Mouse (Mus musculus) left cerebral cortex, adult 18-20 months (tissue): ENCODE measurements around the gene Srp14. TPM values are rescaled to one million over a fixed set of nuclear protein-coding genes. Genes with fewer than 3 reads are reported as not detected.

Experiments
- DNase-seq, 2 experiments: peaks; one replicate each; pipeline ENCODE4 v3.0.0; 2021 to 2022; ENCODE audit warnings: low spot score in 2 of 2, mixed read lengths in 1 of 2
- total RNA-seq, 2 experiments: library from RNA; stranded (reverse); gene quantifications; 2 replicates each; pipeline ENCODE4 v1.2.3; 2021

Srp14 gene
- total RNA-seq, 2 experiments from 2014 or later = 160 to 170 TPM

GRCm38 (mm10) chr2:118445696-118446674 lies 33.5 kb downstream of the Srp14 start:
- DNase-seq = no peak

GRCm38 (mm10) chr2:118442723-118443122 lies 36.8 kb downstream of the Srp14 start:
- no peak for DNase-seq

GRCm38 (mm10) chr2:118442172-118442571 lies 37.3 kb downstream of the Srp14 start:
- DNase-seq = no peak

- DNase-seq = peak in 1 of 2 experiments; percentile 25
These were observed 47.9 kb downstream of the Srp14 start for GRCm38 (mm10) chr2:118431589-118431988.

- no peak for DNase-seq
These were observed 48.9 kb downstream of the Srp14 start for GRCm38 (mm10) chr2:118430630-118431029.

- no peak for DNase-seq
These were observed 50.2 kb downstream of the Srp14 start for GRCm38 (mm10) chr2:118429297-118429696.

- DNase-seq = no peak
These were observed 51.2 kb downstream of the Srp14 start for GRCm38 (mm10) chr2:118428296-118428695.

Other genes with a start within 250 kb of the Srp14 start
- gene Fsip1, start 222.7 kb downstream of the Srp14 start, total RNA-seq = under 1 TPM; 0.40 to 0.65 TPM
- 10 to 100 TPM in 1 of 2 experiments, 1 to 10 TPM in 1; 9.5 to 10.0 TPM for gene Gpr176, start 106.3 kb downstream of the Srp14 start, total RNA-seq
- gene Eif2ak4, start 91.1 kb downstream of the Srp14 start, total RNA-seq = 10 to 100 TPM; 18.8 to 21.5 TPM
- 1 to 10 TPM; 1.8 TPM for gene Bmf, start 70.0 kb upstream of the Srp14 start, total RNA-seq
- gene Bub1b, start 118.5 kb upstream of the Srp14 start, total RNA-seq = 1 to 10 TPM; 1.0 to 1.1 TPM
- gene Pak6, start 183.6 kb upstream of the Srp14 start, total RNA-seq = 10 to 100 TPM; 79.7 to 86.4 TPM
- 10 to 100 TPM; 27.5 to 33.7 TPM for gene Ankrd63, start 224.3 kb upstream of the Srp14 start, total RNA-seq
- gene Plcb2, start 248.7 kb upstream of the Srp14 start, total RNA-seq = 1 to 10 TPM; 3.0 to 3.1 TPM